ENCODE assay signal across 15 mouse cellular contexts in genomic region chr11:115658521-115658920, GRCm38 (mm10). TPM values are rescaled to one million over a fixed set of nuclear protein-coding genes. Genes with fewer than 3 reads are reported as not detected.
DNase-seq lines count a peak whose midpoint lies in the region.
"Had no signal": no experiment of that assay in that cellular context is flagged by ENCODE, and none has a peak within 500 bp of the region (broad histone marks: within the 10 kb centered on the region; RNA-seq: fewer than 3 reads in every experiment).

No protein-coding gene starts in this region.

- DNase-seq in left cerebral cortex, adult 8-10 months (ENCODE audit: low spot score in 2 of 2): peak; percentile 26 to 41
- no peak for DNase-seq in left cerebral cortex, postnatal 4 days
- peak; percentile 13 to 16 for DNase-seq in urinary bladder, postnatal 36 days (ENCODE audit: low spot score in 2 of 2)
- no peak for DNase-seq in urinary bladder, postnatal 4 days (ENCODE audit: low spot score in 2 of 2)
- peak; percentile 35 to 37 for DNase-seq in left cerebral cortex, postnatal 36 days (ENCODE audit: low spot score in 2 of 2)
- peak; percentile 79 for DNase-seq in telencephalon, adult 2 months (ENCODE audit: low read depth, low spot score)
- no peak for DNase-seq in cerebellum, adult 11-12 months
- DNase-seq in embryo, embryonic 11 days: no peak
- DNase-seq: adrenal gland, postnatal 25 days; B cell, adult 2 months; cerebellum, adult 11 months; cerebellum, postnatal 10 days; gastrocnemius, adult 2 months; kidney, adult 2 months; thymus, adult 18-20 months had no signal

- intact Hi-C loops in left cerebral cortex, postnatal 4 days (cut with DNase I): no loop called here
- intact Hi-C loops in left cerebral cortex, postnatal 36 days (cut with DNase I): no loop called here

RNA-seq across cellular contexts. Expression of gene Slc25a19, which starts 30.4 kb away (rescaled TPM):
- total RNA-seq in left cerebral cortex, adult 8-10 months (2022): 10 to 100 TPM; 54.5 to 62.2 (median 58.5) TPM
- total RNA-seq in left cerebral cortex, postnatal 4 days (2021): 10 to 100 TPM; 55.3 to 56.6 TPM
- total RNA-seq in left cerebral cortex, postnatal 36 days (2021): 10 to 100 TPM; 56.8 to 60.1 TPM

RNA-seq across cellular contexts. Expression of gene Mif4gd, which starts 45.8 kb away (rescaled TPM):
- 10 to 100 TPM; 13.9 to 22.0 (median 17.6) TPM for total RNA-seq in left cerebral cortex, adult 8-10 months (2022)
- 10 to 100 TPM; 13.3 to 14.1 TPM for total RNA-seq in left cerebral cortex, postnatal 4 days (2021)
- total RNA-seq in left cerebral cortex, postnatal 36 days (2021): 10 to 100 TPM; 15.1 to 18.1 TPM

RNA-seq across cellular contexts. Expression of gene Grb2, which starts 49.9 kb away (rescaled TPM):
- 100 to 1,000 TPM; 206 to 217 (median 212) TPM for total RNA-seq in left cerebral cortex, adult 8-10 months (2022)
- total RNA-seq in left cerebral cortex, postnatal 4 days (2021): 100 to 1,000 TPM; 218 to 220 TPM
- 100 to 1,000 TPM; 175 to 190 TPM for total RNA-seq in left cerebral cortex, postnatal 36 days (2021)

RNA-seq across cellular contexts. Expression of gene Gga3, which starts 54.7 kb away (rescaled TPM):
- total RNA-seq in left cerebral cortex, adult 8-10 months (2022): 10 to 100 TPM; 73.8 to 92.9 (median 89.0) TPM
- total RNA-seq in left cerebral cortex, postnatal 4 days (2021): 10 to 100 TPM; 83.9 to 85.2 TPM
- 10 to 100 TPM; 70.2 to 74.3 TPM for total RNA-seq in left cerebral cortex, postnatal 36 days (2021)

RNA-seq across cellular contexts. Expression of gene Mrps7, which starts 54.8 kb away (rescaled TPM):
- 10 to 100 TPM; 36.9 to 57.0 (median 48.4) TPM for total RNA-seq in left cerebral cortex, adult 8-10 months (2022)
- total RNA-seq in left cerebral cortex, postnatal 4 days (2021): 10 to 100 TPM; 43.0 to 44.1 TPM
- 10 to 100 TPM; 49.8 to 57.9 TPM for total RNA-seq in left cerebral cortex, postnatal 36 days (2021)

Comparison
In these comparisons a context has a peak if more than half of its experiments do, and no peak if none do; other contexts are left out.
1. DNase-seq: peak in left cerebral cortex, adult 8-10 months (2 of 2), urinary bladder, postnatal 36 days (2 of 2), left cerebral cortex, postnatal 36 days (2 of 2) and telencephalon, adult 2 months (single experiment); none in left cerebral cortex, postnatal 4 days (single experiment), urinary bladder, postnatal 4 days (0 of 2), cerebellum, adult 11-12 months (single experiment) and embryo, embryonic 11 days (single experiment).